ENCODE assay signal across 30 mouse cellular contexts in the genomic region with DNA sequence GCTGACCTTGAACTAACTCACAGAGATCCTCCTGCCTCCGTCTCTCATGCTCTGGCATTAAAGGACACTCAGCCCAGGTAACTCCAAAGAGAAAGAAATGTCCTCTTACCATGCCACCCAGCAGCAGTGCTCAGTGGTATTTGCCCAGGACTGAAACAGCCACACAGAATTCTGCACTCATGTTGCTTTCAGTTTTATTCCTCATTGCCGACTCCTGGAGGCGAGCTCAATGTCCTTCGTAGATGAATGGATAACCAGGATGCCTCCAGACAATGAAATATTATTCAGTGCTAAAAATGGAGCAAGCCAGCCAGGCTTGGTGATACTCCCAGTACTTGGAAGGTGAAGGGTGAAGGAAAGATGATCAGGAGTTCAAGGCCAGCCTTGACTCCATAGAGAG. TPM values are rescaled to one million over a fixed set of nuclear protein-coding genes. Genes with fewer than 3 reads are reported as not detected.
"Had no signal": no experiment of that assay in that cellular context is flagged by ENCODE, and none has a peak within 500 bp of the region (broad histone marks: within the 10 kb centered on the region; RNA-seq: fewer than 3 reads in every experiment).

No protein-coding gene starts in this region.

- H3K9me3 ChIP-seq: embryonic facial prominence, embryonic 10.5 days; embryonic facial prominence, embryonic 12.5 days; embryonic facial prominence, embryonic 13.5 days; embryonic facial prominence, embryonic 15.5 days; forebrain, embryonic 10.5 days; forebrain, embryonic 12.5 days; forebrain, embryonic 13.5 days; forebrain, embryonic 15.5 days had no signal

- H3K27ac ChIP-seq: embryonic facial prominence, embryonic 10.5 days; embryonic facial prominence, embryonic 12.5 days; embryonic facial prominence, embryonic 13.5 days; embryonic facial prominence, embryonic 15.5 days; forebrain, embryonic 10.5 days; forebrain, embryonic 12.5 days; forebrain, embryonic 13.5 days; forebrain, embryonic 15.5 days; gastrocnemius, adult 2 months; heart, adult 2 months had no signal

- H3K4me1 ChIP-seq: forebrain, embryonic 12.5 days; forebrain, embryonic 13.5 days; forebrain, embryonic 15.5 days had no signal

- H3K36me3 ChIP-seq: embryonic facial prominence, embryonic 10.5 days; embryonic facial prominence, embryonic 12.5 days; embryonic facial prominence, embryonic 13.5 days; embryonic facial prominence, embryonic 15.5 days; forebrain, embryonic 10.5 days; forebrain, embryonic 12.5 days; forebrain, embryonic 15.5 days had no signal

- H3K27me3 ChIP-seq: embryonic facial prominence, embryonic 12.5 days; embryonic facial prominence, embryonic 13.5 days; embryonic facial prominence, embryonic 15.5 days; forebrain, embryonic 13.5 days; forebrain, embryonic 15.5 days had no signal

- H3K4me3 ChIP-seq: embryonic facial prominence, embryonic 10.5 days; embryonic facial prominence, embryonic 12.5 days; embryonic facial prominence, embryonic 13.5 days; embryonic facial prominence, embryonic 15.5 days; erythroblast, embryonic 14.5 days; forebrain, embryonic 10.5 days; forebrain, embryonic 12.5 days; forebrain, embryonic 13.5 days; forebrain, embryonic 15.5 days; gastrocnemius, adult 2 months; heart, adult 2 months had no signal

- DNase-seq: cerebellum, adult 2 months; cerebellum, adult 8-10 months; cerebellum, adult 9-10 months; cerebellum, adult 9-11 months; cerebellum, postnatal 10 days; cerebellum, postnatal 14 days; cerebellum, postnatal 25 days; cerebellum, postnatal 36 days; embryo, embryonic 11 days; forebrain, postnatal 0 days; gastrocnemius, adult 2 months; gastrocnemius, postnatal 10 days; gastrocnemius, postnatal 14 days; gastrocnemius, postnatal 25 days; gastrocnemius, postnatal 36 days; heart, adult 18-20 months; heart, adult 2 months had no signal

RNA-seq across cellular contexts. Expression of gene Lgals2, which starts 41.7 kb away (rescaled TPM):
- polyA plus RNA-seq: embryonic facial prominence, embryonic 10.5 days; embryonic facial prominence, embryonic 11.5 days; embryonic facial prominence, embryonic 12.5 days; embryonic facial prominence, embryonic 13.5 days; erythroblast, embryonic 14.5 days; forebrain, embryonic 10.5 days; forebrain, embryonic 11.5 days; forebrain, embryonic 12.5 days; forebrain, embryonic 13.5 days; forebrain, embryonic 14.5 days; forebrain, embryonic 15.5 days; forebrain, embryonic 16.5 days; forebrain, postnatal 0 days had no signal
